Mouse (Mus musculus) forebrain, embryonic 16.5 days (tissue): ENCODE results near the gene Bcor. TPM values are rescaled to one million over a fixed set of nuclear protein-coding genes. Genes with fewer than 3 reads are reported as not detected.

Source experiments
- ATAC-seq: fragments of 200-750 bp; cut with Nextera tagmentation; 2 replicates; pipeline ENCODE4 v1.8.0; 2017; ENCODE audit warnings: mild to moderate bottlenecking, moderate library complexity
- H3K27ac ChIP-seq: fragments of 300-500 bp; sonication (generic); 2 replicates; pipeline ENCODE4 v1.5.1; 2014; ENCODE audit warnings: low read length, control low read depth
- H3K27me3 ChIP-seq: fragments of 300-500 bp; sonication (generic); replicated peaks from 2 replicates; pipeline ENCODE4 v1.6.1; 2014; ENCODE audit warnings: low read length; ENCODE audit not compliant: control insufficient read depth, insufficient read depth
- H3K36me3 ChIP-seq: fragments of 300-500 bp; sonication (generic); 2 replicates; pipeline ENCODE4 v1.6.1; 2014; ENCODE audit not compliant: control insufficient read depth, insufficient read depth
- H3K4me1 ChIP-seq: fragments of 300-500 bp; sonication (generic); replicated peaks from 2 replicates; pipeline ENCODE4 v1.6.1; 2014; ENCODE audit warnings: low read length; ENCODE audit not compliant: control insufficient read depth, insufficient read depth
- H3K4me2 ChIP-seq: fragments of 300-500 bp; sonication (generic); 2 replicates; pipeline ENCODE4 v1.6.1; 2014; ENCODE audit warnings: mild to moderate bottlenecking, low read length, control low read depth
- H3K4me3 ChIP-seq: fragments of 300-500 bp; sonication (generic); replicated peaks from 2 replicates; pipeline ENCODE4 v1.5.1; 2014; ENCODE audit warnings: mild to moderate bottlenecking, low read length, control low read depth
- H3K9ac ChIP-seq: fragments of 300-500 bp; sonication (generic); replicated peaks from 2 replicates; pipeline ENCODE4 v1.6.1; 2014; ENCODE audit warnings: low read depth, low read length, control low read depth
- H3K9me3 ChIP-seq: fragments of 300-500 bp; sonication (generic); 2 replicates; pipeline ENCODE4 v1.6.1; 2016; ENCODE audit warnings: low read length; ENCODE audit not compliant: control insufficient read depth
- WGBS: fragments of 180-500 bp; shearing (Covaris S2); extraction: QIAGEN DNeasy Blood & Tissue Kit; methylation state at CpG from one replicate; pipeline ENCODE4 v1.1.7; 2014; 5-methylcytosine and 5-hydroxymethylcytosine counted together
- polyA plus RNA-seq: library from polyadenylated mRNA; unstranded; fragments of >200 nt; fragmentation: Nextera tagmentation; extraction: Ambion mirVana; gene quantifications from 2 replicates; pipeline ENCODE4 v1.2.1, GENCODE M21; 2015

Bcor gene
- polyA plus RNA-seq, 1 experiment from 2014 or later: 18.1 TPM

DNA sequence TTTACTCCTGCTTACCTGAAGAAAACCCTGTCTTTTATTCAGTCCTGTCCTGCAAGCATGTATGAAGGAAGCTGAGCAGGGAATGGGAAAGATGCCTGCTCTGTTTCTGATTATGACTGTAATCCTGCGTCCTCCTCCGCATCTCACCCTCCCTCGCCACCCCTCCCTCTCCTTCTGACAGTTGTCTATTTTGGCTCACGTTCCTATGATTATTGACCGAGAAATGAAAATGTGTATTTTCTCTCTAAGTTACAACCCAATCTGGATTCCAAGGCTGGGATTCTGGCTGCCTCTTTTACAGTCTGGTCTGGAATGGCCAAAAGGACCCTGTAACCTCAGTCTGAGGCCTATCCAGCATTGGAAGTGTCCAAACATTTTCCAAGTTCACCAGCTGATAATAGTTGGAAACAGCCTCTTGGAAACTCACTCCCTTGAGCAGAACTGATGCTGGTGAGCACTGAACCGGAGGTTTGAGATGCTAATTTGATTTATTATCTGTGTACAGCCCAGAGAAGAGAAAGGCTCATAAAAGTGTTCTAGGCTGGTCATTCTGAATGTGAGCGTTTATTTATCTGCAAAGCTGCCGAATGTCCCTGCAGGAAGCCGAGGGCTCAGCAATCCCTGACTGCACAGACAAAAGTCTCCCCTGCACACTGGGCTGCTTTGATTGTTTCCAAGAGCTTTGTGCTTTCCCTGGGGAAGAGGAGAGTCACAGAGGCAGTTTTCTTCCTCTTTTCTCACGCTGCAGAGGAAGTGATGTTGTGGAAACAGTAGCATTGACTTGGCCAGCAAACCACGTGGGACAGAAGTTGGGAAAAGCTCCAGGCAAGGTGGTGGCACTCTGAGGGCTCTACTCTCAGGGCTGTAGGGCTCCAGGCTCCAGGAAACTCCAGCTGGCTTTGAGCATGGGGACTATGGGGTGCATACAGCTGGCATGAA, 4.7 kb upstream of the Bcor start:
- 0 out of 2 replicates have a peak, but pooled peaks cover 3% of the 10 kb centered on the region for H3K27me3 ChIP-seq

DNA sequence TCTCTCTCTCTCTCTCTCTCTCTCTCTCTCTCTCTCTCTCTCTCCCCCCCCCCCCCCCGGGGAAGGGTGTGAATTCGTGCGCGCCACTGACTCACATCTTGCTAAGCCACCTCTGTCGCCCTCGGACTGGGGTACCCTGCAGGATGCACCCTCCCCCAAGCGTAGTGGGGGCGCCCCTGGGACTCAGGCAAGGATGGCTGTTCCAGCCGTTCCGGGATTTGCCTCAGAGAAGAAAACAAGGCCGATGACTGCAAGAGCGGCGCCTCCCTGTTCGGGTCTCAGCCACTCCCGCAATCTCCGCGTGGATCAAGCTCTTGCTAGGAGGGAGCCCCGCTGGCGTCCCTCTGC, 647 bp downstream of the Bcor start:
- Histone ChIP-seq H3K27me3 (peaks cover 7% of the 10 kb centered on the region), H3K4me1 (peaks cover 18% of the 10 kb centered on the region), H3K36me3 (no peaks in the 10 kb centered on the region), H3K27ac (peak overlapping the region; percentile 14; the same call in 1 of the 2 replicates), H3K9me3 (no peaks in the 10 kb centered on the region), H3K4me2 (peak overlapping the region; percentile 62), H3K9ac (peak overlapping the region; percentile 69), H3K4me3 (peak overlapping the region; percentile 53)
- peak; percentile 58 for ATAC-seq
- WGBS: 20% methylated on average over 11 of the region's 19 CpGs

More for the DNA sequence above, 4.7 kb upstream of the Bcor start:
- 37% methylated on average over 11 of the region's 11 CpGs for WGBS
- H3K36me3 ChIP-seq: no peaks in the 10 kb centered on the region
- ATAC-seq: no peak
- no peaks in the 10 kb centered on the region for H3K9me3 ChIP-seq
- no peak overlapping the region for H3K9ac ChIP-seq
- no peak overlapping the region for H3K4me2 ChIP-seq
- H3K4me1 ChIP-seq: 0 out of 2 replicates have a peak, but pooled peaks cover 3% of the 10 kb centered on the region
- no peak overlapping the region for H3K27ac ChIP-seq
- no peak overlapping the region for H3K4me3 ChIP-seq

DNA sequence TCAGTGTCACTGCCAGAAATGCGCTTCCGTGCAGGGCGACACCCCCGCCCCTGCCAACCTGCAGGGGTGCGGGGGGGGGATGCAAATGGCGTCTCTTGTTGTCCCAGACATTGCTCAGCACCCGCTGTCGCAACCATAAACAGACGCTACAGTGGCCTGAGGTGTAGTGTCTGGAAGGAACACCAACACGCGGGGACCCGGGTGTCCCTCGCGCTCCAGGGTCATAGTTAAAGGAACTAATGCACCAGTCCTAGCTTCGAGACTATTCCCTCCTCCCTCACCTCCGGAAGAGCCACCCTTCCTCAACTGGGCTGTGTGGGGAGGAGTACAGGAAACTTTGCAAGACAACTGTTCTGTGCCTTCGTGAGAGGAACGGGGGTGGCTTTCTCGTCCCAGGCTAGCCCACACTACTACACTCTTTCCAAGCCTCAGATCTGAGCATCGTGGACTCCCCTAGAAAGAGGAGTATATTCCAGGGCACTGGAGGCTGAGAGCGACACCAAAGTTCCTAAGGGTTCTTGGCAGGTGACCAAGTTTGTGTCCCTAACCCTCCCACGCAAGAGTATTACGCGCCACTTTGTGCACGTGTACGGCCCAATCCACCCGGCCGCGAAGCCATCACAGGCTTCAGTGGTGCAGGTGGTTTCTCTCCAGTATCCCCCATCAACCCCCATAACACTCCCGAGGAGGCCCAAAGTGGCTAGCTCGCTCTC, 1.2 kb downstream of the Bcor start:
- Histone ChIP-seq H3K4me1 (peaks cover 18% of the 10 kb centered on the region), H3K27me3 (peaks cover 10% of the 10 kb centered on the region), H3K27ac (peak overlapping the region; percentile 20; the same call in 1 of the 2 replicates), H3K36me3 (no peaks in the 10 kb centered on the region), H3K4me3 (peak overlapping the region; percentile 53), H3K4me2 (peak overlapping the region; percentile 62), H3K9ac (peak overlapping the region; percentile 69), H3K9me3 (no peaks in the 10 kb centered on the region)
- 9% methylated on average over 29 of the region's 31 CpGs for WGBS
- ATAC-seq: no peak

- Histone ChIP-seq H3K27me3 (peaks cover 10% of the 10 kb centered on the region), H3K4me1 (peaks cover 19% of the 10 kb centered on the region), H3K9ac (peak overlapping the region; percentile 50; the same call in 1 of the 2 replicates), H3K4me3 (peak overlapping the region; percentile 41), H3K27ac (peak overlapping the region; percentile 36; the same call in 1 of the 2 replicates), H3K4me2 (peak overlapping the region; percentile 62), H3K9me3 (no peaks in the 10 kb centered on the region), H3K36me3 (no peaks in the 10 kb centered on the region)
- 7% methylated on average over 42 of the region's 44 CpGs for WGBS
- ATAC-seq: peak; percentile 61
These were observed 1.8 kb downstream of the Bcor start for GRCm38 (mm10) chrX:12158244-12158820.

DNA sequence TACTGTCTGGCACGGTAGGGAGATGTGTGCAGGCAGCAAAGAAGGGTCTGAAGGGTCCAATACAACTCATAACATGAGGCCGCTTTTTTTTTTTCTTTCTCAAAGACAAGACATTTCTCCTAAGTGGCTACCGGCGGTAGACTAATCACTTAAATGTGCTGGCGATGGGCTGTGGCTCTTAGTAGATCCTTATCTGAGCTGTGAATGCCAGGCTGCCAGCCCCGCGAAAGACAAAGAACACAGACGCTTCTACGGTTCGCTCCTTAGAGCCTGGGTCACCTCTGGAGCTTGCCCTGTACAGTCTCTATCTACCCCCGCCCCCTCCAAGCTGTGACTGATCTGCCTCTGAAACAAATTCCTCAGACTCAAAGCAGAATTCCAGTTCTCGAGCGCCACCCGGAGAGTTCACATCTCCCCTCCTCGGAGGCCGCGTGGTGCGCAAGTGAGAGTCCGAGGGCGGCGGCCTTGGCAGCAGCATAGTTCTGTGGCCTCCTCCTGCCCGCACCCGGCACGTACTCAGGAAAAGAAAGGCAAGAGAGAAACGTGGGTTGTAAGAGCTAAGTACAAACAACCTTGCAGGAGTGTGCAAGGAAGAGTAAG, 2.7 kb downstream of the Bcor start:
- Histone ChIP-seq H3K27me3 (peaks cover 10% of the 10 kb centered on the region), H3K4me3 (no peak overlapping the region), H3K36me3 (no peaks in the 10 kb centered on the region), H3K4me1 (peaks cover 26% of the 10 kb centered on the region), H3K4me2 (peak overlapping the region; percentile 26; the same call in 1 of the 2 replicates), H3K9ac (no peak overlapping the region), H3K27ac (no peak overlapping the region), H3K9me3 (no peaks in the 10 kb centered on the region)
- WGBS: 10% methylated on average over 25 of the region's 25 CpGs
- no peak for ATAC-seq

DNA sequence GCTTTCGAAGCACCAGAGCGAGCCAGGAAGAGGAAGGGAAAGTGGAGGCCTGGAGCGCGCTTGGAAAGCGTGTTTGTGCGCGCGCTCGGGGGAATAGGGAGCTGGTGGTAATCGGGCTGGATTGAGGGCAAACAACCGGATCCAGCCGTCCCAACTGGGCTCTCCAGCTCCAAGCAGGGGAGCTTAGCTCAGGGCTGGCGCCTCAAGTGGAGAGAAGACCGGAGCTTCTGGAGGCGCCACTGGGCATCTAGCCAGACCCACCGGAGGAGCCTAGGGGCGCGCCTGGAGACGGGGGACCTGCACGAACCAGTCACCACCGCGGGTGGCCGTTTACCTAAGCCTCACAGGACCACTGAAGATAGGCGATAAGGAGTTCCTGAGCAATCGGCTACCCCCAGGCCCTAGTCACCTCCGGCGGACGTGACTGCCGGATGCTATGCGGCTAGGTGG, 4.3 kb downstream of the Bcor start:
- H3K9me3 ChIP-seq: no peaks in the 10 kb centered on the region
- H3K4me2 ChIP-seq: peak overlapping the region; percentile 52
- H3K4me3 ChIP-seq: peak overlapping the region; percentile 35
- H3K27ac ChIP-seq: no peak overlapping the region
- no peaks in the 10 kb centered on the region for H3K36me3 ChIP-seq
- peaks cover 10% of the 10 kb centered on the region for H3K27me3 ChIP-seq
- H3K4me1 ChIP-seq: peaks cover 35% of the 10 kb centered on the region
- peak overlapping the region; percentile 42 for H3K9ac ChIP-seq
- ATAC-seq: no peak
- whole genome bisulfite sequencing: 12% methylated on average over 30 of the region's 30 CpGs

- Histone ChIP-seq H3K27me3 (peaks cover 8% of the 10 kb centered on the region), H3K4me3 (peak overlapping the region; percentile 35), H3K27ac (no peak overlapping the region), H3K36me3 (no peaks in the 10 kb centered on the region), H3K4me1 (peaks cover 36% of the 10 kb centered on the region), H3K4me2 (peak overlapping the region; percentile 52), H3K9ac (peak overlapping the region; percentile 42), H3K9me3 (no peaks in the 10 kb centered on the region)
- no peak for ATAC-seq
- WGBS: 27% methylated on average over 30 of the region's 30 CpGs
These were observed 4.9 kb downstream of the Bcor start for GRCm38 (mm10) chrX:12155068-12155840.
